Comparison of ENCODE assay signal across 11 mouse cellular contexts in genomic region chr8:45610426-45611215, GRCm38 (mm10).
A peak's percentile ranks its signal among the peaks of the same experiment; 100 is the strongest.
DNase-seq lines count a peak whose midpoint lies in the region; ATAC-seq and TF ChIP-seq lines count a peak whose summit lies in the region.
"Had no signal": no experiment of that assay in that cellular context is flagged by ENCODE, and none has a peak within 500 bp of the region (broad histone marks: within the 10 kb centered on the region; RNA-seq: fewer than 3 reads in every experiment).

No protein-coding gene starts in this region.

- DNase-seq in heart, postnatal 14 days: no peak
- DNase-seq in stomach, postnatal 0 days (ENCODE audit: low spot score): no peak
- DNase-seq in spleen, postnatal 10 days (ENCODE audit: low spot score in 2 of 2): no peak
- DNase-seq in gastrocnemius, postnatal 4 days (ENCODE audit: low spot score in 2 of 2): no peak
- DNase-seq: gastrocnemius, postnatal 25 days; retina, postnatal 1 day had no signal

- no peak for TF ChIP-seq EP300 in stomach, postnatal 0 days (optimal IDR thresholded peaks at IDR 0.05)

- 0 out of 2 replicates have a peak overlapping the region, but pooled peaks have one; percentile 32 for H3K27ac ChIP-seq in heart, embryonic 13.5 days (replicated peaks)
- peak overlapping the region; percentile 27; the same call in 1 of the 2 replicates for H3K27ac ChIP-seq in stomach, embryonic 14.5 days (ENCODE audit: low read length)
- no peak overlapping the region for H3K27ac ChIP-seq in stomach, postnatal 0 days (replicated peaks)
- peak overlapping the region; percentile 83 for H3K27ac ChIP-seq in kidney, embryonic 15.5 days
- H3K27ac ChIP-seq in stomach, embryonic 16.5 days (ENCODE audit: low read length): no peak overlapping the region; the same call in 1 of the 2 replicates
- H3K27ac ChIP-seq: hindbrain, embryonic 13.5 days had no signal

- no peaks in the 10 kb centered on the region for H3K36me3 ChIP-seq in heart, embryonic 13.5 days
- H3K36me3 ChIP-seq in stomach, embryonic 14.5 days (ENCODE audit: control insufficient read depth, insufficient read depth, low read length): no peaks in the 10 kb centered on the region
- H3K36me3 ChIP-seq in stomach, postnatal 0 days (ENCODE audit: control insufficient read depth, insufficient read depth, low read length): no peaks in the 10 kb centered on the region
- no peaks in the 10 kb centered on the region for H3K36me3 ChIP-seq in kidney, embryonic 15.5 days
- H3K36me3 ChIP-seq in stomach, embryonic 16.5 days (ENCODE audit: control insufficient read depth, insufficient read depth, low read length): no peaks in the 10 kb centered on the region
- H3K36me3 ChIP-seq: hindbrain, embryonic 13.5 days had no signal

- H3K9me3 ChIP-seq in heart, embryonic 13.5 days: no peaks in the 10 kb centered on the region
- no peaks in the 10 kb centered on the region for H3K9me3 ChIP-seq in stomach, embryonic 14.5 days (ENCODE audit: control insufficient read depth, low read depth, low read length)
- no peaks in the 10 kb centered on the region for H3K9me3 ChIP-seq in stomach, postnatal 0 days (ENCODE audit: control insufficient read depth, low read length)
- no peaks in the 10 kb centered on the region for H3K9me3 ChIP-seq in kidney, embryonic 15.5 days (replicated peaks)
- no peaks in the 10 kb centered on the region for H3K9me3 ChIP-seq in stomach, embryonic 16.5 days (replicated peaks; ENCODE audit: control insufficient read depth, low read length)
- H3K9me3 ChIP-seq: hindbrain, embryonic 13.5 days had no signal

- no peak for TF ChIP-seq CTCF in stomach, postnatal 0 days (IDR thresholded peaks at IDR 0.05; ENCODE audit: low read depth)

- H3K4me3 ChIP-seq in heart, embryonic 13.5 days: no peak overlapping the region
- H3K4me3 ChIP-seq in stomach, embryonic 14.5 days (ENCODE audit: low read depth, low read length): no peak overlapping the region
- H3K4me3 ChIP-seq in stomach, postnatal 0 days (ENCODE audit: low read depth, low read length): no peak overlapping the region
- no peak overlapping the region for H3K4me3 ChIP-seq in kidney, embryonic 15.5 days (replicated peaks)
- no peak overlapping the region for H3K4me3 ChIP-seq in stomach, embryonic 16.5 days (replicated peaks; ENCODE audit: low read length)
- H3K4me3 ChIP-seq: hindbrain, embryonic 13.5 days had no signal

- intact Hi-C loops in heart, postnatal 14 days (cut with DNase I): no loop called here

- no peak overlapping the region for H3K9ac ChIP-seq in heart, embryonic 13.5 days
- no peak overlapping the region for H3K9ac ChIP-seq in stomach, embryonic 14.5 days (replicated peaks; ENCODE audit: low read depth, low read length)
- no peak overlapping the region for H3K9ac ChIP-seq in stomach, postnatal 0 days (ENCODE audit: low read length)
- no peak overlapping the region for H3K9ac ChIP-seq in kidney, embryonic 15.5 days
- no peak overlapping the region for H3K9ac ChIP-seq in stomach, embryonic 16.5 days (ENCODE audit: low read length)
- H3K9ac ChIP-seq: hindbrain, embryonic 13.5 days had no signal

- no peak overlapping the region for H3K4me2 ChIP-seq in heart, embryonic 13.5 days
- H3K4me2 ChIP-seq in stomach, embryonic 14.5 days (replicated peaks; ENCODE audit: low read depth, low read length): no peak overlapping the region
- no peak overlapping the region for H3K4me2 ChIP-seq in stomach, postnatal 0 days (replicated peaks; ENCODE audit: low read depth)
- H3K4me2 ChIP-seq in kidney, embryonic 15.5 days: no peak overlapping the region
- no peak overlapping the region for H3K4me2 ChIP-seq in stomach, embryonic 16.5 days (ENCODE audit: low read depth, low read length)
- H3K4me2 ChIP-seq: hindbrain, embryonic 13.5 days had no signal

- no peaks in the 10 kb centered on the region for H3K27me3 ChIP-seq in heart, embryonic 13.5 days (replicated peaks)
- no peaks in the 10 kb centered on the region for H3K27me3 ChIP-seq in stomach, embryonic 14.5 days (ENCODE audit: control insufficient read depth, insufficient read depth, low read length)
- H3K27me3 ChIP-seq in stomach, postnatal 0 days (ENCODE audit: control insufficient read depth, insufficient read depth, low read length): no peaks in the 10 kb centered on the region
- no peaks in the 10 kb centered on the region for H3K27me3 ChIP-seq in kidney, embryonic 15.5 days
- H3K27me3 ChIP-seq in stomach, embryonic 16.5 days (ENCODE audit: control insufficient read depth, insufficient read depth, low read length): no peaks in the 10 kb centered on the region
- H3K27me3 ChIP-seq: hindbrain, embryonic 13.5 days had no signal

- WGBS in heart, embryonic 13.5 days: 20% methylated on average over 7 of the region's 7 CpGs
- 28% methylated on average over 7 of the region's 7 CpGs for WGBS in stomach, embryonic 14.5 days
- 23% methylated on average over 7 of the region's 7 CpGs for WGBS in stomach, postnatal 0 days
- 21% methylated on average over 7 of the region's 7 CpGs for WGBS in kidney, embryonic 15.5 days
- 19% methylated on average over 7 of the region's 7 CpGs for WGBS in stomach, embryonic 16.5 days

- ATAC-seq in heart, embryonic 13.5 days (ENCODE audit: extremely low read depth, insufficient number of reproducible peaks, low FRiP score, low TSS enrichment): no peak
- no peak for ATAC-seq in stomach, embryonic 14.5 days (ENCODE audit: insufficient number of reproducible peaks, insufficient read depth, low FRiP score, low read depth)
- no peak for ATAC-seq in stomach, postnatal 0 days (ENCODE audit: low FRiP score, low TSS enrichment)
- peak; percentile 81 for ATAC-seq in kidney, embryonic 15.5 days (replicated peaks; ENCODE audit: low FRiP score)
- peak; percentile 53; the same call in 1 of the 2 replicates for ATAC-seq in stomach, embryonic 16.5 days (ENCODE audit: insufficient read depth, low FRiP score)

- H3K4me1 ChIP-seq in heart, embryonic 13.5 days: peaks cover 46% of the 10 kb centered on the region
- no peaks in the 10 kb centered on the region for H3K4me1 ChIP-seq in stomach, embryonic 14.5 days (ENCODE audit: control insufficient read depth, insufficient read depth, low read length)
- no peaks in the 10 kb centered on the region for H3K4me1 ChIP-seq in stomach, postnatal 0 days (replicated peaks; ENCODE audit: control insufficient read depth, insufficient read depth)
- peaks cover 35% of the 10 kb centered on the region for H3K4me1 ChIP-seq in kidney, embryonic 15.5 days
- peaks cover 10% of the 10 kb centered on the region for H3K4me1 ChIP-seq in stomach, embryonic 16.5 days (ENCODE audit: control insufficient read depth, insufficient read depth, low read length)

Comparison
In these comparisons a context has a peak if more than half of its experiments do, and no peak if none do; other contexts are left out.
1. ATAC-seq: peak in kidney, embryonic 15.5 days (single experiment) and stomach, embryonic 16.5 days (single experiment); none in heart, embryonic 13.5 days (single experiment), stomach, embryonic 14.5 days (single experiment) and stomach, postnatal 0 days (single experiment).
2. H3K27ac ChIP-seq: peak in heart, embryonic 13.5 days (single experiment), stomach, embryonic 14.5 days (single experiment) and kidney, embryonic 15.5 days (single experiment); none in stomach, postnatal 0 days (single experiment) and stomach, embryonic 16.5 days (single experiment).